Mouse (Mus musculus) stomach, embryonic 14.5 days (tissue): ENCODE measurements at regions not wholly inside any gene's neighbourhood (a gene's known extent, or its start where the extent isn't known, plus 50 kb on each side); places are given as distances from the start of the nearest gene placed in this dataset.

ENCODE experiments used
- ATAC-seq: fragments of 200-750 bp; cut with Nextera tagmentation; 2 replicates; pipeline ENCODE4 v1.8.0; 2017; ENCODE audit warnings: low read depth, moderate TSS enrichment; ENCODE audit not compliant: insufficient number of reproducible peaks, insufficient read depth, low FRiP score
- H3K27ac ChIP-seq: fragments of 300-500 bp; sonication (generic); 2 replicates; pipeline ENCODE4 v1.5.1; 2014; ENCODE audit warnings: mild to moderate bottlenecking, low read length, moderate library complexity, mixed read lengths
- H3K27me3 ChIP-seq: fragments of 300-500 bp; sonication (generic); 2 replicates; pipeline ENCODE4 v1.6.1; 2014; ENCODE audit warnings: low read length, control low read depth, mixed read lengths; ENCODE audit not compliant: control insufficient read depth, insufficient read depth
- H3K36me3 ChIP-seq: fragments of 300-500 bp; sonication (generic); 2 replicates; pipeline ENCODE4 v1.6.1; 2014; ENCODE audit warnings: mild to moderate bottlenecking, control low read depth, low read length, moderate library complexity, mixed read lengths; ENCODE audit not compliant: control insufficient read depth, insufficient read depth
- H3K4me1 ChIP-seq: fragments of 300-500 bp; sonication (generic); 2 replicates; pipeline ENCODE4 v1.6.1; 2014; ENCODE audit warnings: low read length, control low read depth, mixed read lengths; ENCODE audit not compliant: control insufficient read depth, insufficient read depth
- H3K4me2 ChIP-seq: fragments of 300-500 bp; sonication (generic); replicated peaks from 2 replicates; pipeline ENCODE4 v1.6.1; 2014; ENCODE audit warnings: low read depth, low read length, control low read depth
- H3K4me3 ChIP-seq: fragments of 300-500 bp; sonication (generic); 2 replicates; pipeline ENCODE4 v1.5.1; 2014; ENCODE audit warnings: low read depth, low read length, control low read depth
- H3K9ac ChIP-seq: fragments of 300-500 bp; sonication (generic); replicated peaks from 2 replicates; pipeline ENCODE4 v1.6.1; 2014; ENCODE audit warnings: low read depth, mild to moderate bottlenecking, control low read depth, low read length, moderate library complexity, mixed read lengths
- H3K9me3 ChIP-seq: fragments of 300-500 bp; sonication (generic); 2 replicates; pipeline ENCODE4 v1.6.1; 2016; ENCODE audit warnings: low read depth, low read length, control low read depth; ENCODE audit not compliant: control insufficient read depth
- whole genome bisulfite sequencing: fragments of 180-500 bp; shearing (Covaris S2); extraction: QIAGEN DNeasy Blood & Tissue Kit; methylation state at CpG from one replicate; pipeline ENCODE4 v1.1.7; 2014; 5-methylcytosine and 5-hydroxymethylcytosine counted together

GRCm38 (mm10) chr1:119209607-119210007, 156.2 kb upstream of the Gli2 start:
- no peak overlapping the region for H3K9ac ChIP-seq
- no peak overlapping the region for H3K4me2 ChIP-seq
- no peaks in the 10 kb centered on the region for H3K9me3 ChIP-seq
- H3K4me1 ChIP-seq: no peaks in the 10 kb centered on the region
- no peak; the same call in 1 of the 2 replicates for ATAC-seq
- no peak overlapping the region for H3K4me3 ChIP-seq
- H3K27me3 ChIP-seq: no peaks in the 10 kb centered on the region
- H3K36me3 ChIP-seq: no peaks in the 10 kb centered on the region
- WGBS: 62% methylated on average over 7 of the region's 7 CpGs
- H3K27ac ChIP-seq: no peak overlapping the region

- Histone ChIP-seq H3K36me3 (no peaks in the 10 kb centered on the region), H3K4me3 (no peak overlapping the region), H3K9ac (no peak overlapping the region), H3K9me3 (no peaks in the 10 kb centered on the region), H3K4me1 (no peaks in the 10 kb centered on the region; the same call in 1 of the 2 replicates), H3K27ac (no peak overlapping the region), H3K4me2 (no peak overlapping the region), H3K27me3 (no peaks in the 10 kb centered on the region)
- WGBS: 86% methylated on average over 6 of the region's 6 CpGs
- no peak for ATAC-seq
Observed at GRCm38 (mm10) chr1:119202456-119202855, 149.0 kb upstream of the Gli2 start.

GRCm38 (mm10) chr1:119197415-119197700, 143.9 kb upstream of the Gli2 start:
- Histone ChIP-seq H3K4me3 (no peak overlapping the region), H3K27ac (no peak overlapping the region), H3K36me3 (no peaks in the 10 kb centered on the region), H3K4me1 (peaks cover 2% of the 10 kb centered on the region; the same call in 1 of the 2 replicates), H3K9ac (no peak overlapping the region), H3K4me2 (no peak overlapping the region), H3K27me3 (no peaks in the 10 kb centered on the region), H3K9me3 (no peaks in the 10 kb centered on the region)
- WGBS: 39% methylated on average over 7 of the region's 7 CpGs
- peak; percentile 24; the same call in 1 of the 2 replicates for ATAC-seq

GRCm38 (mm10) chr1:119196674-119197414, 143.4 kb upstream of the Gli2 start:
- Histone ChIP-seq H3K36me3 (no peaks in the 10 kb centered on the region), H3K4me3 (no peak overlapping the region), H3K9ac (no peak overlapping the region), H3K9me3 (no peaks in the 10 kb centered on the region), H3K4me2 (no peak overlapping the region), H3K27ac (no peak overlapping the region), H3K27me3 (no peaks in the 10 kb centered on the region), H3K4me1 (peaks cover 2% of the 10 kb centered on the region; the same call in 1 of the 2 replicates)
- 51% methylated on average over 13 of the region's 13 CpGs for WGBS
- peak; percentile 44 for ATAC-seq

- H3K9me3 ChIP-seq: no peaks in the 10 kb centered on the region
- H3K27ac ChIP-seq: no peak overlapping the region
- H3K36me3 ChIP-seq: no peaks in the 10 kb centered on the region
- no peak for ATAC-seq
- 49% methylated on average over 6 of the region's 6 CpGs for WGBS
- no peak overlapping the region for H3K4me3 ChIP-seq
- H3K4me1 ChIP-seq: peaks cover 2% of the 10 kb centered on the region; the same call in 1 of the 2 replicates
- no peaks in the 10 kb centered on the region for H3K27me3 ChIP-seq
- no peak overlapping the region for H3K9ac ChIP-seq
- no peak overlapping the region for H3K4me2 ChIP-seq
Observed at GRCm38 (mm10) chr1:119194533-119194932, 141.1 kb upstream of the Gli2 start.

- no peaks in the 10 kb centered on the region for H3K36me3 ChIP-seq
- H3K9me3 ChIP-seq: no peaks in the 10 kb centered on the region
- ATAC-seq: no peak
- 81% methylated on average over 2 of the region's 2 CpGs for whole genome bisulfite sequencing
- H3K27ac ChIP-seq: no peak overlapping the region
- no peaks in the 10 kb centered on the region; the same call in 1 of the 2 replicates for H3K4me1 ChIP-seq
- H3K4me2 ChIP-seq: no peak overlapping the region
- no peaks in the 10 kb centered on the region for H3K27me3 ChIP-seq
- H3K9ac ChIP-seq: no peak overlapping the region
- H3K4me3 ChIP-seq: no peak overlapping the region
Observed at GRCm38 (mm10) chr1:119191177-119191576, 137.8 kb upstream of the Gli2 start.

- H3K9ac ChIP-seq: no peak overlapping the region
Observed at GRCm38 (mm10) chr1:119189461-119190066, 136.1 kb upstream of the Gli2 start.

GRCm38 (mm10) chr1:119187301-119187700, 133.9 kb upstream of the Gli2 start:
- 82% methylated on average over 2 of the region's 2 CpGs for WGBS
- Histone ChIP-seq H3K27ac (no peak overlapping the region), H3K36me3 (no peaks in the 10 kb centered on the region), H3K4me2 (no peak overlapping the region), H3K4me3 (no peak overlapping the region), H3K9ac (no peak overlapping the region), H3K4me1 (no peaks in the 10 kb centered on the region; the same call in 1 of the 2 replicates), H3K27me3 (0 out of 2 replicates have a peak, but pooled peaks cover 2% of the 10 kb centered on the region), H3K9me3 (no peaks in the 10 kb centered on the region)
- ATAC-seq: no peak

More at GRCm38 (mm10) chr1:119189461-119190066, 136.1 kb upstream of the Gli2 start:
- under 1% methylated on average over 23 of the region's 23 CpGs for WGBS
- Histone ChIP-seq H3K4me3 (0 out of 2 replicates have a peak overlapping the region, but pooled peaks have one; percentile 5), H3K27me3 (no peaks in the 10 kb centered on the region), H3K4me2 (peak overlapping the region; percentile 45), H3K9me3 (no peaks in the 10 kb centered on the region), H3K4me1 (no peaks in the 10 kb centered on the region; the same call in 1 of the 2 replicates), H3K27ac (no peak overlapping the region), H3K36me3 (no peaks in the 10 kb centered on the region)
- 0 out of 2 replicates have a peak, but pooled peaks have one; percentile 30 for ATAC-seq
